In the genomic region with DNA sequence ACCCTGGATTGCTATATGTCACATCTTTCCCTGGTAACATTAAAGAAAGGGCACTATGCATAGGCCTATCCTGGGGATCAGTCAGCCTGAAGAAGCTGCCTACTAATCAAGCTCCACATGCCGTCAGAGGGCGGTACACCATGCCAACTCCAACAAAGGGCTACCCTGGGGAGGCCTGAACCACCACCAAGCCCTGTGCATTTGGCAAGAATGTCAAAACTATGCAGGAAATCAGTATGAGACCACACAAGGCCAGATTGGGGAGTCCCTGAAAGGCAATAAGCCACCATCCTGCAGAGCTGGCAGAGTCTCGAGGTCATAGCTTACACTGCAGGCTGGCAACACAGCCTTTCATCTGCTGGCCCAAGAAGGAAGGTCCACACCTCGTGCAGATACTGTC, we compare ENCODE assay signal across 15 mouse cellular contexts. TPM values are rescaled to one million over a fixed set of nuclear protein-coding genes. Genes with fewer than 3 reads are reported as not detected.
DNase-seq lines count a peak whose midpoint lies in the region; ATAC-seq lines count a peak whose summit lies in the region.
"Had no signal": no experiment of that assay in that cellular context is flagged by ENCODE, and none has a peak within 500 bp of the region (broad histone marks: within the 10 kb centered on the region; RNA-seq: fewer than 3 reads in every experiment).

No protein-coding gene starts in this region.

- no peak for DNase-seq in hindbrain, embryonic 11.5 days (ENCODE audit: low spot score)
- peak; percentile 44 for DNase-seq in 3T3-L1 (ENCODE audit: low read depth, low spot score)
- DNase-seq in adrenal gland, postnatal 10 days = peak; percentile 47
- peak; percentile 86 for DNase-seq in cerebellum, adult 9-10 months
- DNase-seq in T-cell, adult 2 months (ENCODE audit: low spot score) = no peak
- no peak for DNase-seq in layer of hippocampus, postnatal 10 days (ENCODE audit: low spot score in 2 of 2)
- no peak for DNase-seq in frontal cortex, postnatal 36 days (ENCODE audit: low spot score in 2 of 2)
- DNase-seq: heart, adult 2 months; heart, postnatal 4 days; kidney, adult 8-10 months had no signal

- H3K4me3 ChIP-seq in hindbrain, embryonic 15.5 days = no peak overlapping the region
- no peak overlapping the region for H3K4me3 ChIP-seq in hindbrain, embryonic 11.5 days (ENCODE audit: low read depth, low read length)
- H3K4me3 ChIP-seq: heart, adult 2 months; liver, embryonic 15.5 days; myocyte had no signal

- no peaks in the 10 kb centered on the region for H3K9me3 ChIP-seq in hindbrain, embryonic 15.5 days
- H3K9me3 ChIP-seq in hindbrain, embryonic 11.5 days (ENCODE audit: control insufficient read depth, low read length) = no peaks in the 10 kb centered on the region
- H3K9me3 ChIP-seq: liver, embryonic 15.5 days had no signal

- H3K36me3 ChIP-seq in hindbrain, embryonic 15.5 days = no peaks in the 10 kb centered on the region
- no peaks in the 10 kb centered on the region for H3K36me3 ChIP-seq in hindbrain, embryonic 11.5 days (ENCODE audit: control insufficient read depth, insufficient read depth, low read length)
- H3K36me3 ChIP-seq: liver, embryonic 15.5 days had no signal

- WGBS in hindbrain, embryonic 15.5 days = 39% methylated on average over 4 of the region's 4 CpGs
- WGBS in hindbrain, embryonic 11.5 days = 63% methylated on average over 4 of the region's 4 CpGs

- H3K27ac ChIP-seq in hindbrain, embryonic 15.5 days (replicated peaks) = no peak overlapping the region
- H3K27ac ChIP-seq in hindbrain, embryonic 11.5 days (ENCODE audit: low read depth, low read length) = no peak overlapping the region
- H3K27ac ChIP-seq: heart, adult 2 months; liver, embryonic 15.5 days; macrophage had no signal

- peak; percentile 39; the same call in 1 of the 2 replicates for ATAC-seq in hindbrain, embryonic 15.5 days (ENCODE audit: low FRiP score, low read depth)
- ATAC-seq in hindbrain, embryonic 11.5 days (ENCODE audit: low FRiP score) = no peak

- no peak overlapping the region for H3K9ac ChIP-seq in hindbrain, embryonic 15.5 days
- H3K9ac ChIP-seq in hindbrain, embryonic 11.5 days (ENCODE audit: low read depth, low read length) = no peak overlapping the region
- H3K9ac ChIP-seq: liver, embryonic 15.5 days had no signal

- H3K4me2 ChIP-seq in hindbrain, embryonic 15.5 days = no peak overlapping the region
- no peak overlapping the region for H3K4me2 ChIP-seq in hindbrain, embryonic 11.5 days (replicated peaks; ENCODE audit: low read depth, low read length)
- H3K4me2 ChIP-seq: liver, embryonic 15.5 days had no signal

- peaks cover 15% of the 10 kb centered on the region; the same call in 1 of the 2 replicates for H3K4me1 ChIP-seq in hindbrain, embryonic 15.5 days (replicated peaks)
- no peaks in the 10 kb centered on the region for H3K4me1 ChIP-seq in hindbrain, embryonic 11.5 days (replicated peaks; ENCODE audit: control insufficient read depth, insufficient read depth, low read length)
- H3K4me1 ChIP-seq: liver, embryonic 15.5 days had no signal

- no peaks in the 10 kb centered on the region for H3K27me3 ChIP-seq in hindbrain, embryonic 15.5 days
- no peaks in the 10 kb centered on the region for H3K27me3 ChIP-seq in hindbrain, embryonic 11.5 days (ENCODE audit: control insufficient read depth, insufficient read depth, low read length)
- H3K27me3 ChIP-seq: CH12.LX; liver, embryonic 15.5 days had no signal

RNA-seq across cellular contexts. Expression of a gene that starts 28.7 kb away (rescaled TPM):
- polyA plus RNA-seq in hindbrain, embryonic 15.5 days (2015; fragmentation: Nextera tagmentation; extraction: Ambion mirVana) = 15.8 and 16.1 TPM in 2 replicates
- 11.2 and 13.4 TPM in 2 replicates for polyA plus RNA-seq in hindbrain, embryonic 11.5 days (2014; fragmentation: Nextera tagmentation; extraction: Ambion mirVana)
- 10 to 100 TPM; 20.9 to 25.7 TPM for total RNA-seq in adrenal gland, postnatal 10 days (2021)
- total RNA-seq in layer of hippocampus, postnatal 10 days (2021) = 100 to 1,000 TPM; 138 to 149 TPM
- total RNA-seq: CH12.LX had no signal

Comparison
In these comparisons a context has a peak if more than half of its experiments do, and no peak if none do; other contexts are left out.
1. DNase-seq: peak in 3T3-L1 (single experiment), adrenal gland, postnatal 10 days (single experiment) and cerebellum, adult 9-10 months (single experiment); none in hindbrain, embryonic 11.5 days (single experiment), T-cell, adult 2 months (single experiment), layer of hippocampus, postnatal 10 days (0 of 2) and frontal cortex, postnatal 36 days (0 of 2).
2. RNA of a gene that starts 28.7 kb away (total RNA-seq): 138 to 149 TPM in layer of hippocampus, postnatal 10 days; 20.9 to 25.7 TPM in adrenal gland, postnatal 10 days; every median in the first group is over 4 times any median in the second.